Mouse (Mus musculus) hindbrain, embryonic 16.5 days (tissue): ENCODE measurements at regions not wholly inside any gene's neighbourhood (a gene's known extent, or its start where the extent isn't known, plus 50 kb on each side); places are given as distances from the start of the nearest gene placed in this dataset.

Experiments
- ATAC-seq: fragments of 200-750 bp; cut with Nextera tagmentation; 2 replicates; pipeline ENCODE4 v1.8.0; 2017; ENCODE audit warnings: moderate TSS enrichment, moderate library complexity
- H3K27ac ChIP-seq: fragments of 300-500 bp; sonication (generic); 2 replicates; pipeline ENCODE4 v1.5.1; 2014; ENCODE audit warnings: low read depth, mild to moderate bottlenecking, control low read depth, low read length, moderate library complexity
- H3K27me3 ChIP-seq: fragments of 300-500 bp; sonication (generic); replicated peaks from 2 replicates; pipeline ENCODE4 v1.6.1; 2014; ENCODE audit warnings: low read length; ENCODE audit not compliant: control insufficient read depth, insufficient read depth
- H3K36me3 ChIP-seq: fragments of 300-500 bp; sonication (generic); 2 replicates; pipeline ENCODE4 v1.6.1; 2014; ENCODE audit warnings: mild to moderate bottlenecking, low read length, moderate library complexity, mixed read lengths; ENCODE audit not compliant: control insufficient read depth, insufficient read depth
- H3K4me1 ChIP-seq: fragments of 300-500 bp; sonication (generic); 2 replicates; pipeline ENCODE4 v1.6.1; 2014; ENCODE audit warnings: low read depth, low read length; ENCODE audit not compliant: control insufficient read depth, insufficient read depth
- H3K4me2 ChIP-seq: fragments of 300-500 bp; sonication (generic); 2 replicates; pipeline ENCODE4 v1.6.1; 2014; ENCODE audit warnings: mild to moderate bottlenecking, low read length, control low read depth, moderate library complexity
- H3K4me3 ChIP-seq: fragments of 300-500 bp; sonication (generic); 2 replicates; pipeline ENCODE4 v1.5.1; 2014; ENCODE audit warnings: mild to moderate bottlenecking, low read length, control low read depth, moderate library complexity
- H3K9ac ChIP-seq: fragments of 300-500 bp; sonication (generic); 2 replicates; pipeline ENCODE4 v1.6.1; 2014; ENCODE audit warnings: low read depth, mild to moderate bottlenecking, control low read depth, low read length, moderate library complexity
- H3K9me3 ChIP-seq: fragments of 300-500 bp; sonication (generic); 2 replicates; pipeline ENCODE4 v1.6.1; 2014; ENCODE audit warnings: mild to moderate bottlenecking, low read length, moderate library complexity; ENCODE audit not compliant: control insufficient read depth
- WGBS: fragments of 180-500 bp; shearing (Covaris S2); extraction: QIAGEN DNeasy Blood & Tissue Kit; methylation state at CpG from one replicate; pipeline ENCODE4 v1.1.7; 2014; 5-methylcytosine and 5-hydroxymethylcytosine counted together

DNA sequence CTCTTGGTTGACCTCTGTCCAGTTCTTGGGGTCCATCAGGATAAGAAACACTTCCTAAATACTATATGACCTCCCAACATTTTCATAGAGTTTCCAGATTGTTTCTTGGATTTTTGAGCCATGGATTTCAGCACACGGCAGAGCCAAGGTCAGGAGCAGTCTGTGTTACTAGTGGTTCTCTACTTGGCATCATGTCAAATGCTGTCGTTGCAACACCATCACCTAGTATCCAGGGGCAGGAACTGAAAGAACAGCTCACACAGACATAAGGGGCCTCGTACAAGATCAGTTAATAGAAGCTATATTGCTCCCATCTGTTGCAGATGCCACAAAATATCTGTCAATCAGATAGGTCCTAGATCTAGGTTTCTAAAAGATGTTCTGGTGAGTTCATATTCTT is 173.1 kb downstream of the Trib2 start:
- Histone ChIP-seq H3K4me2 (no peak overlapping the region), H3K4me3 (no peak overlapping the region), H3K9me3 (no peaks in the 10 kb centered on the region), H3K36me3 (no peaks in the 10 kb centered on the region), H3K27ac (no peak overlapping the region), H3K4me1 (no peaks in the 10 kb centered on the region), H3K27me3 (no peaks in the 10 kb centered on the region), H3K9ac (no peak overlapping the region)
- ATAC-seq, result no peak
- WGBS, result 39% methylated on average over 3 of the region's 3 CpGs

DNA sequence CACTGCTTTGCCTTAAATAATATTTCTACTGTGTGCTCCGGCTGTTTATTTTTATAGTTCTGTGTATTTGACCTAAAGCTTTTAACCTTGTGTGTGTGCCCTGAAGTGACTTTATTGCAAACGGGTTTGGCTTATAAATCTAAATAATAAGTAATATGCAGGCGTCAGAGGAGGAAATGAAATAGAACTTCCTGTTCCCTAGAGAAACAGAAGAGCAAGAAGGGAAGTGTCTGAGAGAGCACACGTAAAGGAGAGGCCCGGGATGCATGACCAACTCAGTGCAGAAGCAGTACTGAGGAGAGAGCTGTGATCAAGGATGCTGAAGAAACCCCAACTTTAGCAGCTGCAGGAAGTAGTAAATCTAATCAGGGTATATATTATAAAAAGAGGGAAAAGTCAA is 176.4 kb downstream of the Trib2 start:
- Histone ChIP-seq H3K27me3 (no peaks in the 10 kb centered on the region), H3K9ac (no peak overlapping the region), H3K4me1 (no peaks in the 10 kb centered on the region), H3K4me3 (no peak overlapping the region), H3K27ac (no peak overlapping the region), H3K4me2 (no peak overlapping the region), H3K9me3 (no peaks in the 10 kb centered on the region), H3K36me3 (no peaks in the 10 kb centered on the region)
- 79% methylated on average over 5 of the region's 5 CpGs for WGBS
- ATAC-seq, result no peak

DNA sequence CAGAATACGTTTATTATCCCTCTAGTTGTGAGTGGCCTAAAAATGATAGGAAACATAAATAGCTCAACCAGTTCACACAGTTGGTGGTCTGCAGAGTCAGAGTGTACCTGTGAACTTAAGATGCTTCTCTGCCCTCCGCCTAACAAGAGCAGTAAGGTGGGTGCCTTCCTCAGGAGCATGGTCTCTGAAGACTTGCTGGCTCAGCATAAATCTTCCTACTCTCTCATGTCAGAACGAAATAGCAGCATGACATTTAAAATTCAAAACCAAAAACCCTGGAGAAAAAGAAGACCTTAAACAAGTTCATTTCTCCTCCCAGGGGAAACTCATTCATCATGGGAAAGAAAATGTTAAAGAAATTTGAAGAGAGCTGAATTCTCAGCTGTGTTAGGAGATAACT is 186.8 kb downstream of the Trib2 start:
- no peak overlapping the region for H3K9ac ChIP-seq
- H3K4me1 ChIP-seq, result no peaks in the 10 kb centered on the region
- ATAC-seq, result no peak
- no peak overlapping the region for H3K4me3 ChIP-seq
- no peak overlapping the region for H3K27ac ChIP-seq
- no peaks in the 10 kb centered on the region for H3K27me3 ChIP-seq
- H3K36me3 ChIP-seq, result no peaks in the 10 kb centered on the region
- no peaks in the 10 kb centered on the region for H3K9me3 ChIP-seq
- 70% methylated on average over 3 of the region's 3 CpGs for WGBS
- no peak overlapping the region for H3K4me2 ChIP-seq

DNA sequence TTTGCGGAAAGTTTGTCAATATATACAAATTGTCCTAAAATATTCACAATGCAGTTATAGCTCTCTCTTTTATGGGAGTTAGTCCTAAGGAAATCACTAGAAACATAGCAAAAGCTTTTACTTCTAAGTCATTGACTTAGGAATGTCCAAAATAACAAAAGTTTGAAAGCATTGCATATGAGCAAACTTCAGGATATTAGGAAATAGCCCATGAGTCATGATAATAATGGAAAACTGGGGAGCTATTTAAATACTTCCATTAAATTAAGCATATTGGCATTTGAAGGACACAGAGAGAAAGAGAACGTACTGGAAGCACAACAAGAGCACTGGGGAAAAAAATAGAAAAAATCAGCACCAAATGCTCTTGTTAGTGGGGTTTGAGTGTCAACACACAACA is 197.2 kb downstream of the Trib2 start:
- no peak for ATAC-seq
- no peak overlapping the region for H3K27ac ChIP-seq
- H3K36me3 ChIP-seq, result no peaks in the 10 kb centered on the region
- H3K9ac ChIP-seq, result no peak overlapping the region
- WGBS, result 89% methylated on average over 2 of the region's 2 CpGs
- no peaks in the 10 kb centered on the region for H3K27me3 ChIP-seq
- H3K4me1 ChIP-seq, result peaks cover 4% of the 10 kb centered on the region; the same call in 1 of the 2 replicates
- no peaks in the 10 kb centered on the region for H3K9me3 ChIP-seq
- H3K4me2 ChIP-seq, result no peak overlapping the region
- H3K4me3 ChIP-seq, result no peak overlapping the region

- Histone ChIP-seq H3K4me1 (peaks cover 4% of the 10 kb centered on the region; the same call in 1 of the 2 replicates), H3K27me3 (no peaks in the 10 kb centered on the region), H3K36me3 (no peaks in the 10 kb centered on the region), H3K9me3 (no peaks in the 10 kb centered on the region), H3K27ac (no peak overlapping the region), H3K4me2 (no peak overlapping the region), H3K4me3 (no peak overlapping the region), H3K9ac (no peak overlapping the region)
- ATAC-seq, result peak; percentile 67
- WGBS, result 34% methylated on average over 1 of the region's 1 CpGs
Measured at GRCm38 (mm10) chr12:15617312-15617711, 199.4 kb downstream of the Trib2 start.

DNA sequence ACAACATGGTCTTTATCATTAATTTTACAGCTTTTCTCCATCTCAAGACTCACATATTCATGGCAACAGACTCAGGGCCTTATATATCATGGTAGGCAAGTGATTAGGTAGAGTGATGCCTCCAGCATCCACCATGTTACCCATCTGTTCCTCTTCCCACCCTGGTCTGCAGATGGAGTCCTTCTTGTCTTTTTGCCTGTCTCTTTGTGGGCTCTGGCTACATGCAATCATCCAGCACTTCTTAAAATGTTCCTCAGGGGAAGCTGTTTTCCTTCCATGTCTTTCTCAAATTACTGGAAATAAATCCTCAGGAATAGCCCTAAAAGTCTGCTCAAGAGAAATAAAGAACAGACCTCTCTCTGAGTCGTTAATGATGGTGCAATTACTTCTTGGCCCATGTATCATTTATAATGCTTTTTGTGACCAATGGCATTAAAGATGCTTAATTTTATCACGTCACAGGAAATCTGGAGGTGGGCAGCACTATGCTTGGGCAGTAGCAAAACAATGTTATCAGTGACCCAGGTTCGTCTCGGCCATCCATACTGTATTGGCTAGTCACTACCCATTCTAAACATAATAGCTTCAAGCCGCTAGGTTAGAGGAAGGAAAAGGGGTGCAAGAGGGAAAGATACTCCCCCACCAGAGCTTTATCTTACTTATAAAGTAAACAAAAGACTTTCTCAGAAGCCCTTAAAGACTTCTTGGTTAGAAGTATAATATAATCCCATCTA is 204.7 kb downstream of the Trib2 start:
- Histone ChIP-seq H3K4me2 (no peak overlapping the region), H3K36me3 (no peaks in the 10 kb centered on the region), H3K9me3 (no peaks in the 10 kb centered on the region), H3K9ac (no peak overlapping the region), H3K4me1 (no peaks in the 10 kb centered on the region), H3K4me3 (no peak overlapping the region), H3K27ac (no peak overlapping the region), H3K27me3 (no peaks in the 10 kb centered on the region)
- ATAC-seq, result no peak
- 87% methylated on average over 5 of the region's 5 CpGs for WGBS

DNA sequence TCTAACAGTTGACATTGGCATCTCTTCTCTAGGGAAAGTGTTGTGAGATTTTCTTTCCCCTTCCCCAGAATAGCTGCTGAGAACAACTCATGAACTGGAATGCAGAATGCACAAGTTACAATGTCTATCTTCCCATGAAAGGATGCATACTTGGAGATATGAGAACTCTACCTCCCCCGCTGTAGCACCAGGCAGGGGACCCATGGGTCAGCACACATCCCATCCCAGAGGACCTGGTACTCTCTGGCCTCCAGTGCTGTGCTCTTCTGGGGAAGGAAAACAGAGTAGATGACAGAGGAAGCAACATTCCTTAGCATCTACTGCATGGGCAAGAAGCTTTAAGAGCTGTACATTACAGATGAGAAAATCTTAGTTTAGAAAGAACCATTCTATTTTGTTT is 209.6 kb downstream of the Trib2 start:
- Histone ChIP-seq H3K9me3 (no peaks in the 10 kb centered on the region), H3K36me3 (no peaks in the 10 kb centered on the region), H3K27ac (no peak overlapping the region), H3K27me3 (no peaks in the 10 kb centered on the region), H3K4me1 (peaks cover 4% of the 10 kb centered on the region), H3K4me2 (no peak overlapping the region), H3K4me3 (no peak overlapping the region), H3K9ac (no peak overlapping the region)
- WGBS, result 100% methylated on average over 1 of the region's 1 CpGs
- ATAC-seq, result no peak

DNA sequence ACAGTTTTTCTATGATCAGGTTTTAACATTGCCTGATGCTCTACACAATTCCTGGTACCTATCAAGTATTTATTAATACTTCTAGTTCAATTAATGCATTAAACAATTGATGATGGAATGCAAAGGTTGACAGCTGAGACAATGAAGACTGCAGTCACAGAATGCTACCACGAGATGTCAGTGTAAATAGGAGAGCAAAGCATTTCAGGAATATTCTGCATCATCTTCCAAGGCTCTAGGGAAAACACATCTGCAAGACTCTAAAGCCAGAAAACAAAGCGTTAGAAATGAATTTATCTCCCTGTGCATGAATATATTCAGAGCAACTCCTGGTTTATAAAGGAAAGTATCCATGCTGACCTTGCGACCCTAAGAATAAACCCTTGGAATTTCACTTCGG is 210.6 kb downstream of the Trib2 start:
- no peak overlapping the region for H3K4me3 ChIP-seq
- H3K4me2 ChIP-seq, result no peak overlapping the region
- H3K27me3 ChIP-seq, result no peaks in the 10 kb centered on the region
- ATAC-seq, result peak; percentile 27; the same call in 1 of the 2 replicates
- H3K36me3 ChIP-seq, result no peaks in the 10 kb centered on the region
- no peaks in the 10 kb centered on the region for H3K9me3 ChIP-seq
- 59% methylated on average over 4 of the region's 4 CpGs for WGBS
- H3K9ac ChIP-seq, result no peak overlapping the region
- peaks cover 4% of the 10 kb centered on the region for H3K4me1 ChIP-seq
- H3K27ac ChIP-seq, result no peak overlapping the region

- H3K36me3 ChIP-seq, result no peaks in the 10 kb centered on the region
- H3K4me2 ChIP-seq, result no peak overlapping the region
- H3K4me3 ChIP-seq, result no peak overlapping the region
- WGBS, result 77% methylated on average over 1 of the region's 1 CpGs
- H3K27ac ChIP-seq, result no peak overlapping the region
- no peaks in the 10 kb centered on the region for H3K9me3 ChIP-seq
- no peak overlapping the region for H3K9ac ChIP-seq
- no peak for ATAC-seq
- peaks cover 4% of the 10 kb centered on the region for H3K4me1 ChIP-seq
- H3K27me3 ChIP-seq, result no peaks in the 10 kb centered on the region
Measured at GRCm38 (mm10) chr12:15604630-15605029, 212.1 kb downstream of the Trib2 start.
